Mouse (Mus musculus): ENCODE measurements around the gene Trip12.
A peak's percentile ranks its signal among the peaks of the same experiment; 100 is the strongest.

The Trip12 gene

GRCm38 (mm10) chr1:84860360-84861254 lies 20.3 kb upstream of the Trip12 start:
- no peak for DNase-seq (ENCODE audit: low read depth, low spot score)

GRCm38 (mm10) chr1:84859597-84859996 lies 19.3 kb upstream of the Trip12 start:
- DNase-seq (ENCODE audit: low read depth, low spot score): no peak

- DNase-seq (ENCODE audit: low read depth, low spot score): no peak
Measured at GRCm38 (mm10) chr1:84855756-84856155, 15.4 kb upstream of the Trip12 start.

- no peak for DNase-seq (ENCODE audit: low read depth, low spot score)
Measured at GRCm38 (mm10) chr1:84854966-84855365, 14.7 kb upstream of the Trip12 start.

- DNase-seq (ENCODE audit: low read depth, low spot score): no peak
Measured at GRCm38 (mm10) chr1:84853721-84854120, 13.4 kb upstream of the Trip12 start.

- no peak for DNase-seq (ENCODE audit: low read depth, low spot score)
Measured at GRCm38 (mm10) chr1:84851512-84852235, 11.4 kb upstream of the Trip12 start.

GRCm38 (mm10) chr1:84850471-84850870 lies 10.2 kb upstream of the Trip12 start:
- DNase-seq (ENCODE audit: low read depth, low spot score): no peak

- no peak for DNase-seq (ENCODE audit: low read depth, low spot score)
Measured at GRCm38 (mm10) chr1:84849804-84850203, 9.5 kb upstream of the Trip12 start.

- DNase-seq (ENCODE audit: low read depth, low spot score): no peak
Measured at GRCm38 (mm10) chr1:84848801-84849455, 8.6 kb upstream of the Trip12 start.

GRCm38 (mm10) chr1:84848335-84848734 lies 8.0 kb upstream of the Trip12 start:
- DNase-seq (ENCODE audit: low read depth, low spot score): no peak

- no peak for DNase-seq (ENCODE audit: low read depth, low spot score)
Measured at GRCm38 (mm10) chr1:84847698-84848097, 7.4 kb upstream of the Trip12 start.

GRCm38 (mm10) chr1:84843366-84843765 lies 3.0 kb upstream of the Trip12 start:
- no peak for DNase-seq (ENCODE audit: low read depth, low spot score)

- no peak for DNase-seq (ENCODE audit: low read depth, low spot score)
Measured at GRCm38 (mm10) chr1:84841061-84841460, 745 bp upstream of the Trip12 start.

- DNase-seq (ENCODE audit: low read depth, low spot score): peak; percentile 96
Measured at GRCm38 (mm10) chr1:84839309-84840017, 853 bp downstream of the Trip12 start, which contains the start of gene Fbxo36. Fbxo36 (plus strand) TSS chr1:84839841.

GRCm38 (mm10) chr1:84838621-84839151 lies 1.6 kb downstream of the Trip12 start:
- DNase-seq (ENCODE audit: low read depth, low spot score): peak; percentile 67

GRCm38 (mm10) chr1:84838156-84838555 lies 2.2 kb downstream of the Trip12 start:
- peak; percentile 29 for DNase-seq (ENCODE audit: low read depth, low spot score)

GRCm38 (mm10) chr1:84837523-84838145 lies 2.7 kb downstream of the Trip12 start:
- no peak for DNase-seq (ENCODE audit: low read depth, low spot score)

- no peak for DNase-seq (ENCODE audit: low read depth, low spot score)
Measured at GRCm38 (mm10) chr1:84825091-84825490, 15.2 kb downstream of the Trip12 start.

- no peak for DNase-seq (ENCODE audit: low read depth, low spot score)
Measured at GRCm38 (mm10) chr1:84817596-84817995, 22.7 kb downstream of the Trip12 start.

- no peak for DNase-seq (ENCODE audit: low read depth, low spot score)
Measured at GRCm38 (mm10) chr1:84803788-84804187, 36.5 kb downstream of the Trip12 start.

- DNase-seq (ENCODE audit: low read depth, low spot score): no peak
Measured at GRCm38 (mm10) chr1:84799166-84799565, 41.1 kb downstream of the Trip12 start.

Data from mesoderm, embryonic 11.5 days (tissue).